Mouse (Mus musculus): ENCODE results near the gene Aldh16a1. TPM values are rescaled to one million over a fixed set of nuclear protein-coding genes. Genes with fewer than 3 reads are reported as not detected.

Gene Aldh16a1
- total and polyA plus RNA-seq, 2 experiments: 33.3 to 162 TPM

GRCm38 (mm10) chr7:45103652-45104180, 50.7 kb downstream of the Aldh16a1 start, which contains the start of gene Fcgrt:
Gene Fcgrt (minus strand): TSS chr7:45103851.
- TF ChIP-seq CTCF (IDR thresholded peaks at IDR 0.05; ENCODE audit: low read depth, low read length) (no peak), POLR2A (IDR thresholded peaks at IDR 0.05; ENCODE audit: extremely low read depth, insufficient read depth, low read length) (peak; percentile 82)
- peak; percentile 100 for DNase-seq (ENCODE audit: extremely low read depth, low read depth, low spot score)
- peak within 1 kb of the TSS; percentile 69 for H3K4me3 ChIP-seq (ENCODE audit: insufficient read depth, low read depth, low read length)
- peaks cover 10% of the 10 kb centered on the region; the same call in 1 of the 2 replicates for H3K36me3 ChIP-seq (ENCODE audit: control insufficient read depth, insufficient read depth, low read length)
- peak within 1 kb of the TSS; percentile 95 for H3K27ac ChIP-seq (replicated peaks; ENCODE audit: insufficient read depth, low read depth, low read length)
- H3K9ac ChIP-seq (ENCODE audit: low read depth, low read length): peak within 1 kb of the TSS; percentile 84
- H3K4me1 ChIP-seq (ENCODE audit: control insufficient read depth, insufficient read depth, low read length): peaks cover 14% of the 10 kb centered on the region
- H3K79me2 ChIP-seq (ENCODE audit: control insufficient read depth, insufficient read depth, low read length): no peaks in the 10 kb centered on the region
- under 1% methylated on average over 7 of the region's 7 CpGs for WGBS
- H3K27me3 ChIP-seq (ENCODE audit: control insufficient read depth, insufficient read depth, low read length): no peaks in the 10 kb centered on the region

GRCm38 (mm10) chr7:45102940-45103585, 51.3 kb downstream of the Aldh16a1 start:
- Histone ChIP-seq H3K27me3 (ENCODE audit: control insufficient read depth, insufficient read depth, low read length) (no peaks in the 10 kb centered on the region), H3K4me1 (ENCODE audit: control insufficient read depth, insufficient read depth, low read length) (peaks cover 14% of the 10 kb centered on the region), H3K27ac (replicated peaks; ENCODE audit: insufficient read depth, low read depth, low read length) (peak overlapping the region; percentile 95), H3K36me3 (ENCODE audit: control insufficient read depth, insufficient read depth, low read length) (peaks cover 13% of the 10 kb centered on the region; the same call in 1 of the 2 replicates), H3K79me2 (ENCODE audit: control insufficient read depth, insufficient read depth, low read length) (no peaks in the 10 kb centered on the region), H3K9ac (ENCODE audit: low read depth, low read length) (peak overlapping the region; percentile 84), H3K4me3 (ENCODE audit: insufficient read depth, low read depth, low read length) (peak overlapping the region; percentile 69)
- TF ChIP-seq POLR2A (IDR thresholded peaks at IDR 0.05; ENCODE audit: extremely low read depth, insufficient read depth, low read length): no peak
- TF ChIP-seq CTCF (IDR thresholded peaks at IDR 0.05; ENCODE audit: low read depth, low read length): peak; percentile 22; the same call in 1 of the 2 replicates
- WGBS: 6% methylated on average over 9 of the region's 9 CpGs
- DNase-seq (ENCODE audit: extremely low read depth, low read depth, low spot score): peak; percentile 82

GRCm38 (mm10) chr7:45102441-45102840, 51.9 kb downstream of the Aldh16a1 start:
- Histone ChIP-seq H3K9ac (ENCODE audit: low read depth, low read length) (peak overlapping the region; percentile 63), H3K4me1 (ENCODE audit: control insufficient read depth, insufficient read depth, low read length) (peaks cover 14% of the 10 kb centered on the region), H3K36me3 (ENCODE audit: control insufficient read depth, insufficient read depth, low read length) (peaks cover 17% of the 10 kb centered on the region; the same call in 1 of the 2 replicates), H3K79me2 (ENCODE audit: control insufficient read depth, insufficient read depth, low read length) (no peaks in the 10 kb centered on the region), H3K27me3 (ENCODE audit: control insufficient read depth, insufficient read depth, low read length) (no peaks in the 10 kb centered on the region), H3K4me3 (ENCODE audit: insufficient read depth, low read depth, low read length) (peak overlapping the region; percentile 69), H3K27ac (replicated peaks; ENCODE audit: insufficient read depth, low read depth, low read length) (peak overlapping the region; percentile 95)
- DNase-seq (ENCODE audit: extremely low read depth, low read depth, low spot score): no peak
- TF ChIP-seq CTCF (IDR thresholded peaks at IDR 0.05; ENCODE audit: low read depth, low read length) (no peak), POLR2A (IDR thresholded peaks at IDR 0.05; ENCODE audit: extremely low read depth, insufficient read depth, low read length) (no peak)
- 16% methylated on average over 11 of the region's 11 CpGs for WGBS

- Histone ChIP-seq H3K27ac (replicated peaks; ENCODE audit: insufficient read depth, low read depth, low read length) (no peak overlapping the region), H3K4me3 (ENCODE audit: insufficient read depth, low read depth, low read length) (no peak overlapping the region), H3K9ac (ENCODE audit: low read depth, low read length) (no peak overlapping the region), H3K36me3 (ENCODE audit: control insufficient read depth, insufficient read depth, low read length) (peaks cover 25% of the 10 kb centered on the region; the same call in 1 of the 2 replicates), H3K4me1 (ENCODE audit: control insufficient read depth, insufficient read depth, low read length) (peaks cover 17% of the 10 kb centered on the region), H3K27me3 (ENCODE audit: control insufficient read depth, insufficient read depth, low read length) (no peaks in the 10 kb centered on the region), H3K79me2 (ENCODE audit: control insufficient read depth, insufficient read depth, low read length) (no peaks in the 10 kb centered on the region)
- DNase-seq (ENCODE audit: extremely low read depth, low read depth, low spot score): no peak
- TF ChIP-seq CTCF (IDR thresholded peaks at IDR 0.05; ENCODE audit: low read depth, low read length) (no peak), POLR2A (IDR thresholded peaks at IDR 0.05; ENCODE audit: extremely low read depth, insufficient read depth, low read length) (no peak)
- WGBS: 80% methylated on average over 6 of the region's 6 CpGs
These were observed 54.3 kb downstream of the Aldh16a1 start for GRCm38 (mm10) chr7:45100046-45100445.

- H3K4me3 ChIP-seq (ENCODE audit: insufficient read depth, low read depth, low read length): no peak overlapping the region
- WGBS: 89% methylated on average over 8 of the region's 8 CpGs
- H3K9ac ChIP-seq (ENCODE audit: low read depth, low read length): no peak overlapping the region
- H3K4me1 ChIP-seq (ENCODE audit: control insufficient read depth, insufficient read depth, low read length): peaks cover 12% of the 10 kb centered on the region
- H3K27me3 ChIP-seq (ENCODE audit: control insufficient read depth, insufficient read depth, low read length): no peaks in the 10 kb centered on the region
- H3K36me3 ChIP-seq (ENCODE audit: control insufficient read depth, insufficient read depth, low read length): peaks cover 25% of the 10 kb centered on the region; the same call in 1 of the 2 replicates
- H3K27ac ChIP-seq (replicated peaks; ENCODE audit: insufficient read depth, low read depth, low read length): no peak overlapping the region
- no peaks in the 10 kb centered on the region for H3K79me2 ChIP-seq (ENCODE audit: control insufficient read depth, insufficient read depth, low read length)
- no peak for DNase-seq (ENCODE audit: extremely low read depth, low read depth, low spot score)
- TF ChIP-seq CTCF (IDR thresholded peaks at IDR 0.05; ENCODE audit: low read depth, low read length): peak; percentile 62
- TF ChIP-seq POLR2A (IDR thresholded peaks at IDR 0.05; ENCODE audit: extremely low read depth, insufficient read depth, low read length): no peak
These were observed 55.7 kb downstream of the Aldh16a1 start for GRCm38 (mm10) chr7:45098541-45099240.
